Mouse (Mus musculus): ENCODE measurements around the gene Polr1d. TPM values are rescaled to one million over a fixed set of nuclear protein-coding genes. Genes with fewer than 3 reads are reported as not detected.

Polr1d gene
- polyA plus RNA-seq, 1 experiment from 2014 or later = 97.6 TPM

- ATAC-seq (ENCODE audit: insufficient number of reproducible peaks, insufficient read depth, low FRiP score, low read depth) = peak; percentile 70
- Histone ChIP-seq H3K27ac (replicated peaks in 1 of 2; ENCODE audit: control insufficient read depth in 1 of 2, insufficient read depth in 1 of 2, low read depth in 2 of 2, low read length in 2 of 2) (peak overlapping the region; percentile 80 to 95), H3K4me1 (ENCODE audit: control insufficient read depth in 2 of 2, insufficient read depth in 2 of 2, low read length in 2 of 2) (peaks cover 11 to 38% of the 10 kb centered on the region in 2 experiments), H3K36me3 (ENCODE audit: control insufficient read depth, insufficient read depth, low read length) (peaks cover 23% of the 10 kb centered on the region), H3K9me3 (ENCODE audit: control insufficient read depth, low read length) (no peaks in the 10 kb centered on the region), H3K9ac (ENCODE audit: low read length) (peak overlapping the region; percentile 88), H3K4me2 (ENCODE audit: low read length) (peak overlapping the region; percentile 97), H3K4me3 (ENCODE audit: control insufficient read depth in 1 of 2, insufficient read depth in 1 of 2, low read depth in 1 of 2, low read length in 2 of 2) (peak overlapping the region; percentile 82), H3K27me3 (ENCODE audit: control insufficient read depth, insufficient read depth, low read length) (no peaks in the 10 kb centered on the region)
- WGBS = under 1% methylated on average over 56 of the region's 57 CpGs
Measured at GRCm38 (mm10) chr5:147077305-147078034, 620 bp downstream of the Polr1d start.

- ATAC-seq (ENCODE audit: insufficient number of reproducible peaks, insufficient read depth, low FRiP score, low read depth) = no peak
- peak overlapping the region; percentile 82 for H3K4me3 ChIP-seq (ENCODE audit: control insufficient read depth in 1 of 2, insufficient read depth in 1 of 2, low read depth in 1 of 2, low read length in 2 of 2)
- peaks cover 11 to 32% of the 10 kb centered on the region in 2 experiments for H3K4me1 ChIP-seq (ENCODE audit: control insufficient read depth in 2 of 2, insufficient read depth in 2 of 2, low read length in 2 of 2)
- no peaks in the 10 kb centered on the region for H3K9me3 ChIP-seq (ENCODE audit: control insufficient read depth, low read length)
- peak overlapping the region; percentile 97 for H3K4me2 ChIP-seq (ENCODE audit: low read length)
- H3K9ac ChIP-seq (ENCODE audit: low read length) = peak overlapping the region; percentile 88
- H3K36me3 ChIP-seq (ENCODE audit: control insufficient read depth, insufficient read depth, low read length) = peaks cover 24% of the 10 kb centered on the region
- peak overlapping the region in 1 of 2 experiments; percentile 77; a peak in 2 of 4 replicates for H3K27ac ChIP-seq (replicated peaks in 1 of 2; ENCODE audit: control insufficient read depth in 1 of 2, insufficient read depth in 1 of 2, low read depth in 2 of 2, low read length in 2 of 2)
- no peaks in the 10 kb centered on the region for H3K27me3 ChIP-seq (ENCODE audit: control insufficient read depth, insufficient read depth, low read length)
- 54% methylated on average over 11 of the region's 11 CpGs for WGBS
Measured at GRCm38 (mm10) chr5:147078110-147078900, 1.5 kb downstream of the Polr1d start.

GRCm38 (mm10) chr5:147085201-147085894 lies 8.5 kb downstream of the Polr1d start:
- H3K36me3 ChIP-seq (ENCODE audit: control insufficient read depth, insufficient read depth, low read length) = peaks cover 30% of the 10 kb centered on the region
- no peak overlapping the region for H3K27ac ChIP-seq (replicated peaks in 1 of 2; ENCODE audit: control insufficient read depth in 1 of 2, insufficient read depth in 1 of 2, low read depth in 2 of 2, low read length in 2 of 2)
- no peaks in the 10 kb centered on the region for H3K27me3 ChIP-seq (ENCODE audit: control insufficient read depth, insufficient read depth, low read length)
- peaks cover 3 to 9% of the 10 kb centered on the region in 2 experiments for H3K4me1 ChIP-seq (ENCODE audit: control insufficient read depth in 2 of 2, insufficient read depth in 2 of 2, low read length in 2 of 2)
- H3K9me3 ChIP-seq (ENCODE audit: control insufficient read depth, low read length) = no peaks in the 10 kb centered on the region
- no peak overlapping the region for H3K4me3 ChIP-seq (ENCODE audit: control insufficient read depth in 1 of 2, insufficient read depth in 1 of 2, low read depth in 1 of 2, low read length in 2 of 2)
- 82% methylated on average over 9 of the region's 9 CpGs for WGBS
- no peak for ATAC-seq (ENCODE audit: insufficient number of reproducible peaks, insufficient read depth, low FRiP score, low read depth)
- H3K9ac ChIP-seq (ENCODE audit: low read length) = no peak overlapping the region
- H3K4me2 ChIP-seq (ENCODE audit: low read length) = no peak overlapping the region

GRCm38 (mm10) chr5:147086816-147087215 lies 10.0 kb downstream of the Polr1d start:
- H3K27me3 ChIP-seq (ENCODE audit: control insufficient read depth, insufficient read depth, low read length) = no peaks in the 10 kb centered on the region
- no peaks in the 10 kb centered on the region for H3K9me3 ChIP-seq (ENCODE audit: control insufficient read depth, low read length)
- ATAC-seq (ENCODE audit: insufficient number of reproducible peaks, insufficient read depth, low FRiP score, low read depth) = no peak
- H3K4me1 ChIP-seq (ENCODE audit: control insufficient read depth in 2 of 2, insufficient read depth in 2 of 2, low read length in 2 of 2) = peaks cover 3 to 9% of the 10 kb centered on the region in 2 experiments
- H3K4me2 ChIP-seq (ENCODE audit: low read length) = no peak overlapping the region
- no peak overlapping the region for H3K27ac ChIP-seq (replicated peaks in 1 of 2; ENCODE audit: control insufficient read depth in 1 of 2, insufficient read depth in 1 of 2, low read depth in 2 of 2, low read length in 2 of 2)
- WGBS = 87% methylated on average over 4 of the region's 4 CpGs
- no peak overlapping the region for H3K9ac ChIP-seq (ENCODE audit: low read length)
- peaks cover 24% of the 10 kb centered on the region for H3K36me3 ChIP-seq (ENCODE audit: control insufficient read depth, insufficient read depth, low read length)
- H3K4me3 ChIP-seq (ENCODE audit: control insufficient read depth in 1 of 2, insufficient read depth in 1 of 2, low read depth in 1 of 2, low read length in 2 of 2) = no peak overlapping the region

- Histone ChIP-seq H3K4me1 (ENCODE audit: control insufficient read depth in 2 of 2, insufficient read depth in 2 of 2, low read length in 2 of 2) (peaks cover 3 to 9% of the 10 kb centered on the region in 2 experiments), H3K9me3 (ENCODE audit: control insufficient read depth, low read length) (no peaks in the 10 kb centered on the region), H3K27me3 (ENCODE audit: control insufficient read depth, insufficient read depth, low read length) (no peaks in the 10 kb centered on the region), H3K9ac (ENCODE audit: low read length) (no peak overlapping the region), H3K36me3 (ENCODE audit: control insufficient read depth, insufficient read depth, low read length) (peaks cover 21% of the 10 kb centered on the region), H3K4me3 (ENCODE audit: control insufficient read depth in 1 of 2, insufficient read depth in 1 of 2, low read depth in 1 of 2, low read length in 2 of 2) (no peak overlapping the region), H3K27ac (replicated peaks in 1 of 2; ENCODE audit: control insufficient read depth in 1 of 2, insufficient read depth in 1 of 2, low read depth in 2 of 2, low read length in 2 of 2) (0 out of 4 replicates have a peak overlapping the region, but pooled peaks of 1 of the 2 experiments have one; percentile 28), H3K4me2 (ENCODE audit: low read length) (no peak overlapping the region)
- ATAC-seq (ENCODE audit: insufficient number of reproducible peaks, insufficient read depth, low FRiP score, low read depth) = no peak
- 78% methylated on average over 3 of the region's 3 CpGs for WGBS
Measured at GRCm38 (mm10) chr5:147089836-147090235, 13.0 kb downstream of the Polr1d start.

- WGBS = 83% methylated on average over 11 of the region's 11 CpGs
- Histone ChIP-seq H3K4me1 (ENCODE audit: control insufficient read depth in 2 of 2, insufficient read depth in 2 of 2, low read length in 2 of 2) (peaks cover 3 to 9% of the 10 kb centered on the region in 2 experiments), H3K27ac (replicated peaks in 1 of 2; ENCODE audit: control insufficient read depth in 1 of 2, insufficient read depth in 1 of 2, low read depth in 2 of 2, low read length in 2 of 2) (no peak overlapping the region), H3K27me3 (ENCODE audit: control insufficient read depth, insufficient read depth, low read length) (no peaks in the 10 kb centered on the region), H3K4me2 (ENCODE audit: low read length) (no peak overlapping the region), H3K36me3 (ENCODE audit: control insufficient read depth, insufficient read depth, low read length) (peaks cover 22% of the 10 kb centered on the region), H3K9me3 (ENCODE audit: control insufficient read depth, low read length) (no peaks in the 10 kb centered on the region), H3K4me3 (ENCODE audit: control insufficient read depth in 1 of 2, insufficient read depth in 1 of 2, low read depth in 1 of 2, low read length in 2 of 2) (no peak overlapping the region), H3K9ac (ENCODE audit: low read length) (no peak overlapping the region)
- no peak for ATAC-seq (ENCODE audit: insufficient number of reproducible peaks, insufficient read depth, low FRiP score, low read depth)
Measured at GRCm38 (mm10) chr5:147090256-147090963, 13.6 kb downstream of the Polr1d start.

GRCm38 (mm10) chr5:147092448-147092847 lies 15.6 kb downstream of the Polr1d start:
- Histone ChIP-seq H3K27ac (replicated peaks in 1 of 2; ENCODE audit: control insufficient read depth in 1 of 2, insufficient read depth in 1 of 2, low read depth in 2 of 2, low read length in 2 of 2) (no peak overlapping the region), H3K4me1 (ENCODE audit: control insufficient read depth in 2 of 2, insufficient read depth in 2 of 2, low read length in 2 of 2) (peaks cover 3 to 9% of the 10 kb centered on the region in 2 experiments), H3K4me3 (ENCODE audit: control insufficient read depth in 1 of 2, insufficient read depth in 1 of 2, low read depth in 1 of 2, low read length in 2 of 2) (no peak overlapping the region), H3K27me3 (ENCODE audit: control insufficient read depth, insufficient read depth, low read length) (no peaks in the 10 kb centered on the region), H3K36me3 (ENCODE audit: control insufficient read depth, insufficient read depth, low read length) (peaks cover 17% of the 10 kb centered on the region), H3K4me2 (ENCODE audit: low read length) (no peak overlapping the region), H3K9me3 (ENCODE audit: control insufficient read depth, low read length) (no peaks in the 10 kb centered on the region), H3K9ac (ENCODE audit: low read length) (no peak overlapping the region)
- 93% methylated on average over 7 of the region's 7 CpGs for WGBS
- ATAC-seq (ENCODE audit: insufficient number of reproducible peaks, insufficient read depth, low FRiP score, low read depth) = no peak

All from heart, embryonic 14.5 days (tissue).